Mouse (Mus musculus): Measurements from ENCODE around the gene Arfip2.

The Arfip2 gene

DNA sequence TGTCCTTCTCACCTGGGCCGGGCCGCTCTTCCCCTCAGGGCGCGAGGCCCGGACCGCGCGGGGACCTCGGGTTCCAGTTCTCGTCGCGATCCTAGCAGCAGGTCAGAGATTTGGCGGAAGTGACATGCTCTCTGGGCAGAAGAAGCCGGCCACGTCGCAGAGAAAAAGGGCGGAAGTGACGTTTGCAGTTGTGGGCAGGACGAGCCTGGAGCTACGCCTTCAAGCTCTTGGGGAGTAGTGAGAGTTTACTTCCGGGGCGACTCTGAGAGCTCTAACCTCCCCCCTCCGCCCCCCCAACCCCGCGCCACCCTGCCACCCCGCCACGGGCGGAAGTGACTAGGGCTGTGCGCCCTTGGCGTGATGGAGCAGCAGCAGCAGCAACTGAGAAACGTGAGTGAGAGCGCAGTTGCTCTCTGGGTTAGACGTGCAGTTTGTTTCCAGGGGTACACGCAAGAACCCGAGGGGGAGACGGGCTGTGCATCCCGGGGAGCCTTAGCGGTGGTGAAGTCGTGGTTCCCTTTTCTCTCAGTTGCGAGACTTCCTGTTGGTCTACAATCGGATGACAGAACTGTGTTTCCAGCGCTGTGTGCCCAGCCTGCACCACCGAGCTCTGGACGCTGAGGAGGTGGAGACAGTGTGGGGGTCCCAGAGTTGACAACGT, at the start of gene Arfip2, which contains the start of gene Gm45799:
TSS of gene Arfip2 (minus strand) at position 184 of the 661 bp plus-strand sequence.
TSS of gene Gm45799 (plus strand) at position 320 of the 661 bp plus-strand sequence.
- ATAC-seq (ENCODE audit: low TSS enrichment) = peak; percentile 96

GRCm38 (mm10) chr7:105685541-105686197, 45.5 kb upstream of the Arfip2 start:
- ATAC-seq (ENCODE audit: low TSS enrichment) = no peak

- peak; percentile 99 for ATAC-seq (ENCODE audit: low TSS enrichment)
Measured at GRCm38 (mm10) chr7:105650639-105651435, 10.6 kb upstream of the Arfip2 start, which contains the start of gene Dnhd1. TSS of gene Dnhd1 (plus strand) at chr7:105650827.

DNA sequence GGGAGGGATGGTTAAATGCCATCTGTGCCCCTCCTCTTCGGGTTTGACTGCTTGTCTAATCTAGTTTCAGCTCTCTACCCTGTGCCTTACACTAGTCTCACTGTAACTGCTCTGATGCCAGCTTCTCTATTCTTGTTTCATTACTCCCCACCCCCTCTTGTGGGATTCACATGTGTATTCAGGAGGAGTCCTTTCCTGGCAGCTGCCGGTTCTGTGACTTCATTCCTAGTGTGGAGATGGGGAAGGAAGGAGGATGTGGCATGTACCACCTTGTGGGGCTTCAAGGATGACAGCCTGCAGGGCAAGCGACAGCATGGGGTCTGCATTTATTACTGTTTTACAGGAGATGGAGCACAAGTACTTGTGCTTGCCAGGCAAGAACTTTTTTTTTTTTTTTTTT, 1.7 kb upstream of the Arfip2 start:
- ATAC-seq (ENCODE audit: low TSS enrichment) = no peak

DNA sequence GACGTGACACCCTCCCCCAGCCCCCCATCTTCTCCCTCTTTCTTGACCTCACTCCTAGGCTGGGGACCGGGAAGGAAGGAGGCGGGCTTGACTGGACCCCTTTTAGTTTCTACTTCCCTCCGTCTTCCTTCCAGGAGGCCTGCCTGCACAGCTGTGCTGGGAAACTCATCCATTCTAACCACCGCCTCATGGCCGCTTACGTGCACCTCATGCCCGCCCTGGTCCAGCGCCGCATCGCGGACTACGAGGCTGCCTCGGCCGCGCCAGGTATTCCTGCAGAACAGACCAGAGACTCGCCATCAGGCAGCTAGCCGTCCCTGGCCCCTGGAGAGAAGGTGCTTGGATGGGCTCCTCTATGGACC, 659 bp upstream of the Arfip2 start:
- peak; percentile 39 for ATAC-seq (ENCODE audit: low TSS enrichment)

DNA sequence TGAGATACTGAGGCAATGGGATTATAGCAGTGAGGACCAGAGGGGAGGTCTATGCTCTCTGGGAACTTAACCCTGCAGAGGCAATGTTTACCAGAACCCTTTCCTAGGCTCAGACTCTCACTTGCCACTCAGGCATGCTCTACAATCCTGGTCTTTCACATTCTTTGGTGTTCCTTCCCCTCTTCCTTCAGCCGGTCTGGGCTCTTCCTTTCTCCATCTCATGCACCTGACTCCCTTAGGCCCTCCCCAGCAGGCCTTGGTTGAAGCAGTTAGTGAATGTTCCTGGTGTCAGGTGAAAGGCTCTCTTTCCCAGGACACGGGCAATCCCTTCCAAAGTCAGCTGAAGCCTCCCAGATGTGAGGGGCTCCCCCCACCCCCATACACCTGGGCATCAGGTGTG, 460 bp downstream of the Arfip2 start, which contains the start of gene Timm10b:
TSS of gene Timm10b (plus strand) at position 301 of the 400 bp plus-strand sequence.
- ATAC-seq (ENCODE audit: low TSS enrichment) = peak; percentile 1; the same call in 1 of the 2 replicates

DNA sequence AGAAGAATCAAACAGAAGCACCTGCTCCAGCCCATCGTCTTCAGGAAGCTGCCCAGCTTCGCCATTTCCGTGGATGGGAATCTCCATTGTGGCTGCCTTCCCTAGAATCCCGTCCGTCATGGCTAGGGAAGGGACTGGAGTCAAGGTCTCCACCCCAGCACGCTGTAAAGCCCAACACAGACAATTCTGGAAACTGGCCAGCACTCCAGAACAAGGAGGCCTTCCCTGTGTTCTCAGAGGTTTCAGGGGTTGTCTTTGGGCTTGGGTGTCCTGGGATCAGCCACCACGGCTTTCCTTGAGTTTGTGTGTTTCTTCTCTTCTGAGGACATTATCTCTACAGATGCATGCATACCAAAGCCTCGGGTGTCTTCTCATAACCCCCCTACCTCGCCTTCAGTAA, 912 bp downstream of the Arfip2 start:
- ATAC-seq (ENCODE audit: low TSS enrichment) = no peak

GRCm38 (mm10) chr7:105638776-105639175, 1.4 kb downstream of the Arfip2 start:
- ATAC-seq (ENCODE audit: low TSS enrichment) = no peak

- no peak for ATAC-seq (ENCODE audit: low TSS enrichment)
Measured at GRCm38 (mm10) chr7:105635726-105636125, 4.5 kb downstream of the Arfip2 start.

GRCm38 (mm10) chr7:105634272-105634920, 5.8 kb downstream of the Arfip2 start:
- no peak for ATAC-seq (ENCODE audit: low TSS enrichment)

- ATAC-seq (ENCODE audit: low TSS enrichment) = no peak; the same call in 1 of the 2 replicates
Measured at GRCm38 (mm10) chr7:105633801-105634135, 6.4 kb downstream of the Arfip2 start.

- peak; percentile 73 for ATAC-seq (ENCODE audit: low TSS enrichment)
Measured at GRCm38 (mm10) chr7:105633127-105633800, 7.0 kb downstream of the Arfip2 start, which contains the start of gene Trim3. TSS of gene Trim3 (minus strand) at chr7:105633571.

DNA sequence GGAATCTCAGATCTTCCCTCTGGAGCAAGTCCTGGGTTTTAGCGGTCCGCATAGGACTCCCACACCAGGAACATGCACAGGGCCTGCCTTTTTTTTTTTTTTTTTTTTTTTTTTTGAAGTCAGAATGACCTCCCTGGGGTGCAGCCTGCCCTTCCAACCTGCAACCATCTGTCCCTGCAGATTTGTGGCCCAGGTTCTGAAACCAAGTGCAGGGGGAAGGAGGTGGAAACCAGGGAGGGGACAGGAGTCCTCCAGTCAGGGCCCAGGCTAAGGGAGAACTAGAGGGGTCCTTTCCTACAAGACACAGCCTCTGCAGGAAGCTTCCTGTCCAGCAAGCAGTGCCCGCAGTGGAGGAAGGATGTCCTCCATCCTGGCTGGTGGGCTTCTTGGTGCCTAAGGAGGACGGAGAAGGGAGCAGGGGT, 7.7 kb downstream of the Arfip2 start:
- ATAC-seq (ENCODE audit: low TSS enrichment) = no peak

GRCm38 (mm10) chr7:105628633-105629032, 11.6 kb downstream of the Arfip2 start:
- peak; percentile 51 for ATAC-seq (ENCODE audit: low TSS enrichment)

DNA sequence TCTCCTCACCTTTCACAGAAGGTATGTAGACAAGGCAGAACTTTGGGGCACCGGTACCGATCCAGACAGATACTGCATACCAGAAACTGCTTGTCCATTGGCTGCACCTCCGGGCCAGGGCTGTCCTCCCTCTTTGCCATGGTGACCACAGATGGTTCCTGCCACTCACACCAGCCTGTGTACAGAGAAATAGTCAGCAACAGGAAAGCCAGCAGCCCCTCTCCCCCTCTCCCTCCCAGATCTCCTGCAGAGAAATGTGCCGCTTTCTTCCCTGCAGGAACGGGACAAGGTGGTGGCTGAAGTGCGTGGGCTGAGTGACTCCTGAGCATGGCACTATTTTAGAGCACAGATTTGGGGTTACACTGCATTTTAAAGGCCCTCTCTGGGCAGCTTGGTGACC, 14.8 kb downstream of the Arfip2 start:
- ATAC-seq (ENCODE audit: low TSS enrichment) = no peak

GRCm38 (mm10) chr7:105621646-105622292, 18.4 kb downstream of the Arfip2 start:
- ATAC-seq (ENCODE audit: low TSS enrichment) = peak; percentile 86

- ATAC-seq (ENCODE audit: low TSS enrichment) = peak; percentile 54
Measured at GRCm38 (mm10) chr7:105621053-105621452, 19.2 kb downstream of the Arfip2 start.

DNA sequence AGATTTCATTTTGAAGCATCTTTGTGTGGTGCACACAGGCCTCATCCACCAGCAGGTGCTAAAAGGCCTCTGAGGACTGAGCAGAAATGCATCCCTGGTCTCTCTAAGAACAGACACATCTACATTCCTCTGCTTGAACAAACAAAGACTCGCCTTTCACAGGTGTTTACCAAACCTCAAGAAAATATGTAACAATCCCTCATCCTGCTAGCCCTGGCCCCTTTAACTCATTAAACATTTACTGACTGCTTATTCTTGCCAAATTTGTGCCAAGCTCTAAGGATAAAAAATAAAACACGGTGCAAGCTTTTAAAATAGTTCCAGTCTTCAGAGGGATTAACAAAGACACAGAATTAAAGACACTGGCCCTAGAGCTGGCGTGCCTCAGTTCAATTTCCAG, 20.5 kb downstream of the Arfip2 start:
- ATAC-seq (ENCODE audit: low TSS enrichment) = no peak

DNA sequence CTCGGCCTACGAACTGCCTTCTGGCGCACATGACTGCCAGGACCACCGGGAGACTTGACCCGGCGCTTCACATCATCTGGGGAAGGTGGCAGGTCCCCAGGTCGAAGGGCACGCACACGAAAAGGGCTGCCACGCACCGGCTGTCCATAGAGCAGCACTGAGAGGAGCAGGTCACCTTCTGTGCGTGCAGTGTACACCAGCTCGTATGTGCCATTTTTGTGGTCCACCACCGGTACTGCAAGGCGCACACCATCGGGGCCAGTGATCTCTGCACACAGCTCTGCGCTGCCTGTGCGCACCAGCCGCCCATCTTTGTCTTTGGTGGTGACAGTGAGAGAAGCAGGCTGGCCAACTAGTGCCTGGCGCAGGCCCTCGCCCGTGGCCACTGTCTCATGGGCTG, 22.4 kb downstream of the Arfip2 start:
- ATAC-seq (ENCODE audit: low TSS enrichment) = no peak

DNA sequence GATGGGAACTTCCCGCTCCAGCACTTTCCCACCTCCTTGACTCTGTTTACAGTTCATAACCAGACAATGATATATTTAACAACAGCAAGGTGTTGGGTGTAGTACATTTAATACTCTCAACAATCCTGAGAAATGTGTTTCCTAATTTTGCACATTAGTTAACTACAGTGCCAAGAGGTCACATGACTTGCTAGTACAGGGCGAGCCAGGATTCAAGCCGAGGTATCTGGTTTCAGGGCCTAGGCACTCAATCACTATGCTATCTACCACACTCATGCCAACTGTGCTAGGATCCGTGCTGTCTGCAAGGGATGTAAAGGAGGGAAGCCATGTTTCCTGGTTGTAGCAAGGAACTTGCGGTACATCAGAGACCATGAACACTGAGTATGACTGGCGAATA, 23.7 kb downstream of the Arfip2 start:
- ATAC-seq (ENCODE audit: low TSS enrichment) = no peak

- ATAC-seq (ENCODE audit: low TSS enrichment) = no peak
Measured at GRCm38 (mm10) chr7:105615720-105616119, 24.5 kb downstream of the Arfip2 start.
